Mouse (Mus musculus) megakaryocyte-erythroid progenitor cell, adult 5-6 weeks (primary cell): Measurements from ENCODE around the gene Nabp1. TPM values are rescaled to one million over a fixed set of nuclear protein-coding genes. Genes with fewer than 3 reads are reported as not detected.
A peak's percentile ranks its signal among the peaks of the same experiment; 100 is the strongest.

ENCODE experiments used
- ATAC-seq: replicated peaks from 2 replicates; pipeline ENCODE4 v1.8.0; 2016; ENCODE audit warnings: mild to moderate bottlenecking, inconsistent platforms; ENCODE audit not compliant: severe bottlenecking, poor library complexity, low FRiP score, low TSS enrichment
- total RNA-seq, 2 experiments: library from RNA; stranded (forward) in 1 of 2; stranded (reverse) in 1 of 2; fragments of 200-1000, 215-1000 nt in 1 of 2; fragments of >200 nt in 1 of 2; fragmentation: Nextera tagmentation in 1 of 2; gene quantifications; 2 replicates each; pipeline ENCODE4 v1.2.3; 2014 to 2017

Gene Nabp1
- total RNA-seq (2014; fragmentation: Nextera tagmentation) (6.1 and 7.1 TPM in 2 replicates), total RNA-seq (2017) (32.2 and 36.0 TPM in 2 replicates)

- ATAC-seq: peak; percentile 99
Observed at GRCm38 (mm10) chr1:51478262-51479026, at the start of gene Nabp1. Gene Nabp1, minus strand, starts transcription at chr1:51478425.

GRCm38 (mm10) chr1:51525563-51526265 lies 47.5 kb upstream of the Nabp1 start:
- no peak for ATAC-seq

- ATAC-seq: no peak
Observed at GRCm38 (mm10) chr1:51521651-51522050, 43.4 kb upstream of the Nabp1 start.

- ATAC-seq: 0 out of 2 replicates have a peak, but pooled peaks have one; percentile 34
Observed at GRCm38 (mm10) chr1:51520246-51520780, 42.1 kb upstream of the Nabp1 start.

- ATAC-seq: no peak
Observed at GRCm38 (mm10) chr1:51519112-51519511, 40.9 kb upstream of the Nabp1 start.

- no peak for ATAC-seq
Observed at GRCm38 (mm10) chr1:51515625-51516024, 37.4 kb upstream of the Nabp1 start.

- no peak for ATAC-seq
Observed at GRCm38 (mm10) chr1:51515041-51515440, 36.8 kb upstream of the Nabp1 start.

- ATAC-seq: no peak
Observed at GRCm38 (mm10) chr1:51514379-51514778, 36.2 kb upstream of the Nabp1 start.

- no peak for ATAC-seq
Observed at GRCm38 (mm10) chr1:51513059-51513713, 35.0 kb upstream of the Nabp1 start.

- no peak for ATAC-seq
Observed at GRCm38 (mm10) chr1:51512326-51512725, 34.1 kb upstream of the Nabp1 start.

- ATAC-seq: no peak
Observed at GRCm38 (mm10) chr1:51509776-51510175, 31.6 kb upstream of the Nabp1 start.

GRCm38 (mm10) chr1:51509083-51509482 lies 30.9 kb upstream of the Nabp1 start:
- peak; percentile 94 for ATAC-seq

GRCm38 (mm10) chr1:51508543-51508942 lies 30.3 kb upstream of the Nabp1 start:
- no peak for ATAC-seq

GRCm38 (mm10) chr1:51507436-51507835 lies 29.2 kb upstream of the Nabp1 start:
- no peak for ATAC-seq

- ATAC-seq: no peak
Observed at GRCm38 (mm10) chr1:51506236-51506635, 28.0 kb upstream of the Nabp1 start.

GRCm38 (mm10) chr1:51505632-51506031 lies 27.4 kb upstream of the Nabp1 start:
- ATAC-seq: no peak

- ATAC-seq: peak; percentile 79
Observed at GRCm38 (mm10) chr1:51503055-51503454, 24.8 kb upstream of the Nabp1 start.

- ATAC-seq: no peak
Observed at GRCm38 (mm10) chr1:51502353-51502752, 24.1 kb upstream of the Nabp1 start.

GRCm38 (mm10) chr1:51501251-51501650 lies 23.0 kb upstream of the Nabp1 start:
- ATAC-seq: no peak

GRCm38 (mm10) chr1:51498601-51499098 lies 20.4 kb upstream of the Nabp1 start:
- no peak for ATAC-seq
